Mouse (Mus musculus): ENCODE results near the gene Stk19. TPM values are rescaled to one million over a fixed set of nuclear protein-coding genes. Genes with fewer than 3 reads are reported as not detected.

Stk19 gene
- polyA plus RNA-seq, 1 experiment from 2014 or later = 21.7 TPM

GRCm38 (mm10) chr17:34849722-34850516 is 13.2 kb upstream of the Stk19 start, which contains the start of the genes Skiv2l and Nelfe:
Skiv2l (minus strand) TSS chr17:34850210.
Nelfe (plus strand) TSS chr17:34850391.
- WGBS = 0% methylated on average over 60 of the region's 65 CpGs
- peak within 1 kb of the TSS; percentile 96 for H3K4me2 ChIP-seq (replicated peaks; ENCODE audit: low read depth, low read length)
- ATAC-seq (ENCODE audit: low FRiP score) (peak; percentile 97), DNase-seq (ENCODE audit: low spot score) (peak; percentile 99)
- H3K27ac ChIP-seq (ENCODE audit: low read depth, low read length) = 0 out of 2 replicates have a peak within 1 kb of the TSS, but pooled peaks have one; percentile 24
- peaks cover 5% of the 10 kb centered on the region; the same call in 1 of the 2 replicates for H3K4me1 ChIP-seq (replicated peaks; ENCODE audit: control insufficient read depth, insufficient read depth, low read length)
- 0 out of 2 replicates have a peak, but pooled peaks cover 7% of the 10 kb centered on the region for H3K36me3 ChIP-seq (ENCODE audit: control insufficient read depth, insufficient read depth, low read length)
- H3K9me3 ChIP-seq (ENCODE audit: control insufficient read depth, low read length) = no peaks in the 10 kb centered on the region
- H3K9ac ChIP-seq (ENCODE audit: low read depth, low read length) = peak within 1 kb of the TSS; percentile 87
- peak within 1 kb of the TSS; percentile 92 for H3K4me3 ChIP-seq (ENCODE audit: low read depth, low read length)
- H3K27me3 ChIP-seq (ENCODE audit: control insufficient read depth, insufficient read depth, low read length) = no peaks in the 10 kb centered on the region

- 93% methylated on average over 7 of the region's 7 CpGs for WGBS
These were observed 10.9 kb upstream of the Stk19 start for GRCm38 (mm10) chr17:34847615-34848014.

GRCm38 (mm10) chr17:34847192-34847591 is 10.4 kb upstream of the Stk19 start:
- no peak overlapping the region for H3K9ac ChIP-seq (ENCODE audit: low read depth, low read length)
- WGBS = 95% methylated on average over 6 of the region's 6 CpGs
- H3K4me1 ChIP-seq (replicated peaks; ENCODE audit: control insufficient read depth, insufficient read depth, low read length) = peaks cover 5% of the 10 kb centered on the region; the same call in 1 of the 2 replicates
- H3K9me3 ChIP-seq (ENCODE audit: control insufficient read depth, low read length) = no peaks in the 10 kb centered on the region
- no peak overlapping the region for H3K4me3 ChIP-seq (ENCODE audit: low read depth, low read length)
- DNase-seq (ENCODE audit: low spot score) (no peak), ATAC-seq (ENCODE audit: low FRiP score) (no peak)
- no peak overlapping the region for H3K27ac ChIP-seq (ENCODE audit: low read depth, low read length)
- no peaks in the 10 kb centered on the region for H3K27me3 ChIP-seq (ENCODE audit: control insufficient read depth, insufficient read depth, low read length)
- no peak overlapping the region for H3K4me2 ChIP-seq (replicated peaks; ENCODE audit: low read depth, low read length)
- 0 out of 2 replicates have a peak, but pooled peaks cover 10% of the 10 kb centered on the region for H3K36me3 ChIP-seq (ENCODE audit: control insufficient read depth, insufficient read depth, low read length)

More at GRCm38 (mm10) chr17:34847615-34848014, 10.9 kb upstream of the Stk19 start:
- Histone ChIP-seq H3K9me3 (ENCODE audit: control insufficient read depth, low read length) (no peaks in the 10 kb centered on the region), H3K36me3 (ENCODE audit: control insufficient read depth, insufficient read depth, low read length) (0 out of 2 replicates have a peak, but pooled peaks cover 10% of the 10 kb centered on the region), H3K27ac (ENCODE audit: low read depth, low read length) (no peak overlapping the region), H3K4me1 (replicated peaks; ENCODE audit: control insufficient read depth, insufficient read depth, low read length) (peaks cover 5% of the 10 kb centered on the region; the same call in 1 of the 2 replicates), H3K27me3 (ENCODE audit: control insufficient read depth, insufficient read depth, low read length) (no peaks in the 10 kb centered on the region), H3K4me2 (replicated peaks; ENCODE audit: low read depth, low read length) (no peak overlapping the region), H3K9ac (ENCODE audit: low read depth, low read length) (no peak overlapping the region), H3K4me3 (ENCODE audit: low read depth, low read length) (no peak overlapping the region)
- ATAC-seq (ENCODE audit: low FRiP score) (no peak), DNase-seq (ENCODE audit: low spot score) (no peak)

- Histone ChIP-seq H3K36me3 (ENCODE audit: control insufficient read depth, insufficient read depth, low read length) (peaks cover 17% of the 10 kb centered on the region; the same call in 1 of the 2 replicates), H3K4me1 (replicated peaks; ENCODE audit: control insufficient read depth, insufficient read depth, low read length) (no peaks in the 10 kb centered on the region), H3K27me3 (ENCODE audit: control insufficient read depth, insufficient read depth, low read length) (no peaks in the 10 kb centered on the region), H3K9ac (ENCODE audit: low read depth, low read length) (no peak overlapping the region), H3K4me2 (replicated peaks; ENCODE audit: low read depth, low read length) (no peak overlapping the region), H3K4me3 (ENCODE audit: low read depth, low read length) (no peak overlapping the region), H3K27ac (ENCODE audit: low read depth, low read length) (no peak overlapping the region), H3K9me3 (ENCODE audit: control insufficient read depth, low read length) (no peaks in the 10 kb centered on the region)
- WGBS = 91% methylated on average over 13 of the region's 13 CpGs
- ATAC-seq (ENCODE audit: low FRiP score) (no peak), DNase-seq (ENCODE audit: low spot score) (no peak)
These were observed 8.1 kb upstream of the Stk19 start for GRCm38 (mm10) chr17:34844884-34845283.

- Histone ChIP-seq H3K4me3 (ENCODE audit: low read depth, low read length) (no peak overlapping the region), H3K4me2 (replicated peaks; ENCODE audit: low read depth, low read length) (no peak overlapping the region), H3K27ac (ENCODE audit: low read depth, low read length) (no peak overlapping the region), H3K9ac (ENCODE audit: low read depth, low read length) (no peak overlapping the region), H3K9me3 (ENCODE audit: control insufficient read depth, low read length) (no peaks in the 10 kb centered on the region), H3K27me3 (ENCODE audit: control insufficient read depth, insufficient read depth, low read length) (no peaks in the 10 kb centered on the region), H3K4me1 (replicated peaks; ENCODE audit: control insufficient read depth, insufficient read depth, low read length) (peaks cover 10% of the 10 kb centered on the region), H3K36me3 (ENCODE audit: control insufficient read depth, insufficient read depth, low read length) (peaks cover 14% of the 10 kb centered on the region; the same call in 1 of the 2 replicates)
- ATAC-seq (ENCODE audit: low FRiP score) (no peak), DNase-seq (ENCODE audit: low spot score) (no peak)
- 79% methylated on average over 6 of the region's 6 CpGs for WGBS
These were observed 4.1 kb upstream of the Stk19 start for GRCm38 (mm10) chr17:34840736-34841307.

GRCm38 (mm10) chr17:34838785-34839184 is 2.0 kb upstream of the Stk19 start:
- 92% methylated on average over 7 of the region's 7 CpGs for WGBS

GRCm38 (mm10) chr17:34837464-34838324 is 949 bp upstream of the Stk19 start:
- Histone ChIP-seq H3K9ac (ENCODE audit: low read depth, low read length) (peak overlapping the region; percentile 72), H3K36me3 (ENCODE audit: control insufficient read depth, insufficient read depth, low read length) (peaks cover 12% of the 10 kb centered on the region; the same call in 1 of the 2 replicates), H3K4me3 (ENCODE audit: low read depth, low read length) (peak overlapping the region; percentile 74), H3K4me1 (replicated peaks; ENCODE audit: control insufficient read depth, insufficient read depth, low read length) (peaks cover 14% of the 10 kb centered on the region), H3K4me2 (replicated peaks; ENCODE audit: low read depth, low read length) (peak overlapping the region; percentile 81), H3K9me3 (ENCODE audit: control insufficient read depth, low read length) (no peaks in the 10 kb centered on the region), H3K27me3 (ENCODE audit: control insufficient read depth, insufficient read depth, low read length) (no peaks in the 10 kb centered on the region), H3K27ac (ENCODE audit: low read depth, low read length) (no peak overlapping the region)
- WGBS = 42% methylated on average over 43 of the region's 43 CpGs
- ATAC-seq (ENCODE audit: low FRiP score) (peak; percentile 25), DNase-seq (ENCODE audit: low spot score) (no peak)

More at GRCm38 (mm10) chr17:34838785-34839184, 2.0 kb upstream of the Stk19 start:
- ATAC-seq (ENCODE audit: low FRiP score) (no peak), DNase-seq (ENCODE audit: low spot score) (no peak)
- no peaks in the 10 kb centered on the region for H3K9me3 ChIP-seq (ENCODE audit: control insufficient read depth, low read length)
- no peak overlapping the region for H3K27ac ChIP-seq (ENCODE audit: low read depth, low read length)
- H3K36me3 ChIP-seq (ENCODE audit: control insufficient read depth, insufficient read depth, low read length) = peaks cover 12% of the 10 kb centered on the region; the same call in 1 of the 2 replicates
- H3K4me2 ChIP-seq (replicated peaks; ENCODE audit: low read depth, low read length) = no peak overlapping the region
- no peak overlapping the region for H3K4me3 ChIP-seq (ENCODE audit: low read depth, low read length)
- no peak overlapping the region for H3K9ac ChIP-seq (ENCODE audit: low read depth, low read length)
- peaks cover 14% of the 10 kb centered on the region for H3K4me1 ChIP-seq (replicated peaks; ENCODE audit: control insufficient read depth, insufficient read depth, low read length)
- H3K27me3 ChIP-seq (ENCODE audit: control insufficient read depth, insufficient read depth, low read length) = no peaks in the 10 kb centered on the region

Data from hindbrain, embryonic 11.5 days (tissue).